Mouse (Mus musculus) midbrain, postnatal 0 days (tissue): ENCODE measurements around the gene Wfdc8. TPM values are rescaled to one million over a fixed set of nuclear protein-coding genes. Genes with fewer than 3 reads are reported as not detected.
"Not testable (repeated sequence)": the region's sequence is repeated elsewhere in the genome, so short reads cannot be mapped to it uniquely, and the experiment has no call there.

ENCODE experiments used
- ATAC-seq: fragments of 200-750 bp; cut with Nextera tagmentation; 2 replicates; pipeline ENCODE4 v1.8.0; 2017; ENCODE audit warnings: moderate number of reproducible peaks, mild to moderate bottlenecking, moderate TSS enrichment, moderate library complexity; ENCODE audit not compliant: low FRiP score
- DNase-seq: peaks from one replicate; pipeline ENCODE4 v3.0.0-alpha.2; 2015; ENCODE audit warnings: low spot score
- H3K27ac ChIP-seq: fragments of 300-500 bp; sonication (generic); 2 replicates; pipeline ENCODE4 v1.5.1; 2014; ENCODE audit warnings: low read depth, mild to moderate bottlenecking, low read length, mixed read lengths
- H3K27me3 ChIP-seq: fragments of 300-500 bp; sonication (generic); 2 replicates; pipeline ENCODE4 v1.6.1; 2014; ENCODE audit warnings: low read length, control low read depth, mixed read lengths; ENCODE audit not compliant: insufficient read depth
- H3K36me3 ChIP-seq: fragments of 300-500 bp; sonication (generic); 2 replicates; pipeline ENCODE4 v1.6.1; 2014; ENCODE audit warnings: low read length, control low read depth, mixed read lengths; ENCODE audit not compliant: insufficient read depth
- H3K4me1 ChIP-seq: fragments of 300-500 bp; sonication (generic); 2 replicates; pipeline ENCODE4 v1.6.1; 2014; ENCODE audit warnings: mild to moderate bottlenecking, control low read depth, antibody characterized with exemption, low read length, mixed read lengths; ENCODE audit not compliant: insufficient read depth
- H3K4me2 ChIP-seq: fragments of 300-500 bp; sonication (generic); 2 replicates; pipeline ENCODE4 v1.6.1; 2014; ENCODE audit warnings: low read depth, mild to moderate bottlenecking, low read length, mixed read lengths; ENCODE audit not compliant: poor library complexity, severe bottlenecking
- H3K4me3 ChIP-seq: fragments of 300-500 bp; sonication (generic); 2 replicates; pipeline ENCODE4 v1.5.1; 2014; ENCODE audit warnings: low read depth, mild to moderate bottlenecking, low read length, moderate library complexity
- H3K9ac ChIP-seq: fragments of 300-500 bp; sonication (generic); replicated peaks from 2 replicates; pipeline ENCODE4 v1.6.1; 2014; ENCODE audit warnings: mild to moderate bottlenecking, low read length, moderate library complexity, mixed read lengths; ENCODE audit not compliant: poor library complexity, severe bottlenecking
- H3K9me3 ChIP-seq: fragments of 300-500 bp; sonication (generic); 2 replicates; pipeline ENCODE4 v1.6.1; 2016; ENCODE audit warnings: low read length, control low read depth
- CTCF ChIP-seq: IDR thresholded peaks from 2 replicates; pipeline ENCODE4 v1.5.1; 2016; ENCODE audit warnings: antibody characterized with exemption, mild to moderate bottlenecking
- WGBS: fragments of 180-500 bp; shearing (Covaris S2); extraction: QIAGEN DNeasy Blood & Tissue Kit; methylation state at CpG from one replicate; pipeline ENCODE4 v1.1.7; 2014; 5-methylcytosine and 5-hydroxymethylcytosine counted together
- polyA plus RNA-seq: library from polyadenylated mRNA; unstranded; fragments of >200 nt; fragmentation: Nextera tagmentation; extraction: Ambion mirVana; gene quantifications from 2 replicates; pipeline ENCODE4 v1.2.1, GENCODE M21; 2015
- total RNA-seq: library from RNA; depleted of rRNA; stranded (reverse); fragments of >200 nt; gene quantifications from 2 replicates; pipeline ENCODE4 v1.2.3, GENCODE M21; 2014

Gene Wfdc8
- total and polyA plus RNA-seq, 2 experiments from 2014 or later = not detected

- Histone ChIP-seq H3K36me3 (no peaks in the 10 kb centered on the region), H3K27me3 (no peaks in the 10 kb centered on the region), H3K4me3 (no peak overlapping the region), H3K4me1 (no peaks in the 10 kb centered on the region), H3K9me3 (no peaks in the 10 kb centered on the region), H3K4me2 (no peak overlapping the region), H3K27ac (no peak overlapping the region), H3K9ac (no peak overlapping the region)
- peak; percentile 32; the same call in 1 of the 2 replicates for TF ChIP-seq CTCF
- DNase-seq (no peak), ATAC-seq (no peak)
- 65% methylated on average over 3 of the region's 3 CpGs for WGBS
Observed at GRCm38 (mm10) chr2:164600179-164600578, 13.2 kb downstream of the Wfdc8 start.

DNA sequence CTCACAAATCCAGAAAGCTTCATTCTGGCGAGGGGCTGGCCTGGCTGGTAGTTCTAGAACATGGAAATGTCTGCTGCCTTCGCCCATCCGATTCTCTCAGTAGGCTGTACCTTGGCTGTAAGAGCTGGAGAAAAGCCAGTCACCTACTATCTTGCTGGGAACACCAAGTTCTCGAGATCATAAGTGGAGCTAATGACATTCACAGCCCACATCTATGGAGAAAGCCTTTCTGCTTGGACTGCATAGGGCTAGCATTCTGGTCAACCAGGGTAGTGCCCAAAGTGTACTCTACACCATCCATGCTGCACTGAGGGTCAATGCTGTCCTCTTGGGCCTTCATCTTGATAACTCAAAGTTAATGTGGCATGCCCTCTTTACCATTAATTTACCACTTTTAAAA lies 19.9 kb downstream of the Wfdc8 start, which contains the start of gene Eppin:
Gene Eppin (minus strand): TSS at position 101 of the 400 bp plus-strand sequence.
- 83% methylated on average over 4 of the region's 4 CpGs for WGBS
- no peak within 1 kb of the TSS for H3K27ac ChIP-seq
- H3K9me3 ChIP-seq = no peaks in the 10 kb centered on the region
- ATAC-seq = no peak
- no peak within 1 kb of the TSS for H3K9ac ChIP-seq
- H3K27me3 ChIP-seq = no peaks in the 10 kb centered on the region
- no peaks in the 10 kb centered on the region for H3K36me3 ChIP-seq
- H3K4me3 ChIP-seq = no peak within 1 kb of the TSS
- no peaks in the 10 kb centered on the region for H3K4me1 ChIP-seq
- no peak within 1 kb of the TSS for H3K4me2 ChIP-seq
- no peak for DNase-seq
- no peak for TF ChIP-seq CTCF

DNA sequence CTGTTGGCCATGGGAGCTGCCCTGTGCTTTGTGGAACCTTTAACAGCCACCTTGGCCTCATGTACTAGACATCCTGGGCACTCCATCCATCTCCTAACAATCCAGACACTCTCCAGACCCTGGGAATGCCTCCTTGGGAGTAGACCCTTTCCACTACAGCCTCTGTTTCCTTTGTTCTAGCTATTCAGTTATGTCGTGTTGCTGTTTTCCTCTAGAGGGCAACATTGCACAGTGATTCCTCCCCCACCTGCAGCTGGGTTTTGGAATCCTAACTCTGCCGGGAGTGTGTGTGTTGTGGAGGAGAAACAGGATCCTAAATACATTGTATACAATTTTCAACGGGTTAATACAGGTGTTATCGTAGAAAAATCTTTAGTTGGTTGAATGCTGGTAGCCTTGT lies 21.4 kb downstream of the Wfdc8 start:
- no peaks in the 10 kb centered on the region for H3K36me3 ChIP-seq
- 7% methylated on average over 4 of the region's 4 CpGs for whole genome bisulfite sequencing

GRCm38 (mm10) chr2:164585025-164585725 lies 28.3 kb downstream of the Wfdc8 start, which contains the start of gene Wfdc6a:
Gene Wfdc6a, minus strand, starts transcription at chr2:164585447.
- H3K4me3 ChIP-seq, H3K9me3 ChIP-seq, H3K27ac ChIP-seq, H3K27me3 ChIP-seq, H3K36me3 ChIP-seq, H3K4me2 ChIP-seq, H3K9ac ChIP-seq, DNase-seq, H3K4me1 ChIP-seq, ATAC-seq: not testable (repeated sequence)
- 55% methylated on average over 13 of the region's 13 CpGs for WGBS

More for the DNA sequence above, 21.4 kb downstream of the Wfdc8 start:
- no peak overlapping the region for H3K27ac ChIP-seq
- H3K4me1 ChIP-seq = no peaks in the 10 kb centered on the region
- no peaks in the 10 kb centered on the region for H3K9me3 ChIP-seq
- H3K4me3 ChIP-seq = no peak overlapping the region
- H3K27me3 ChIP-seq = no peaks in the 10 kb centered on the region
- no peak overlapping the region for H3K4me2 ChIP-seq
- peak; percentile 72 for DNase-seq
- peak; percentile 94 for TF ChIP-seq CTCF
- no peak for ATAC-seq
- no peak overlapping the region; the same call in 1 of the 2 replicates for H3K9ac ChIP-seq

DNA sequence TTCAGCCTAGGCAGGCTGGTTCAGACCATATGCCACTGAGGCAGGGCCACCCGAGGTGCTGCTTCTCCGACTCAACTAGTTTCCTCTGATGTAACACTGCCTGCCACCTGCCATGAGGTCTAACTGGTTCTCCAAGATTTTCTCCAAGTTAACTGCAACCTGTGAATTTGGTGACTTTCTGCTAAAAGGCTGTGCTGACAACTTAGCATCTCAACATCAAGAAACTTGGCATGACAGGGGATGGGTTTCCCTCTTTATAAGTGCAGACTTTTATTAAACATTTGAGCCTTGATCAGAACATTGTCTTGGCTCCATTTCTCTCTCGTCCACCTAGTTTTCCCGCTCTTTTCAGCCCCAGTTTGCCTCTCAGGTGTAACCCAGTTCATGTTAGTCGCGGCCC lies 40.1 kb downstream of the Wfdc8 start, which contains the start of gene Spint3:
Gene Spint3 (minus strand): TSS at position 101 of the 400 bp plus-strand sequence.
- not testable (repeated sequence) for H3K9ac ChIP-seq, H3K9me3 ChIP-seq, H3K27me3 ChIP-seq, H3K27ac ChIP-seq, H3K4me3 ChIP-seq, H3K36me3 ChIP-seq, DNase-seq, ATAC-seq, H3K4me2 ChIP-seq, H3K4me1 ChIP-seq
- 84% methylated on average over 6 of the region's 6 CpGs for WGBS

DNA sequence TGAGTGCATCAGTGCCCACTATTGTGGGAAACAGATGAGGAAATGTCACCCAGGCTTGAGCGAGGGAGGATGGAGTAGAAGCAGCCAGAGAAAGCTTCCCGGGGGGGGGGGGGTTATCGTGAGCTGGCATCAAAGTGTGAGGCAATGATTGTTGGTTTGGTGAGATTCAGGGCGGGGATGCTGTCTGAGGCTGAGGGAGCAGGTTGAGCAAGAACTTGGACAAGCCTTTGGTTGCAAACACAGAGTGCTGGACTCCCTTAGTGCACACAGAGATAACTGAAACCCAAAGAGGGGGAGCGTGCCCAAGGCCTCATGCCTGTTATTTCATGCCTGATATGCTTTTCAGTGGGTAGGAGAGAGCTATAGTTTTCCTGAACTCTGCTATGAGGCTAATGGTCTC lies 46.0 kb downstream of the Wfdc8 start:
- H3K4me3 ChIP-seq = no peak overlapping the region
- no peak for DNase-seq
- WGBS = 94% methylated on average over 5 of the region's 5 CpGs

More for the DNA sequence above, 46.0 kb downstream of the Wfdc8 start:
- Histone ChIP-seq H3K36me3 (no peaks in the 10 kb centered on the region), H3K4me1 (no peaks in the 10 kb centered on the region), H3K27ac (no peak overlapping the region), H3K9me3 (no peaks in the 10 kb centered on the region), H3K4me2 (no peak overlapping the region), H3K9ac (no peak overlapping the region), H3K27me3 (peaks cover 7% of the 10 kb centered on the region; the same call in 1 of the 2 replicates)
- ATAC-seq = no peak
- no peak for TF ChIP-seq CTCF
